Mouse (Mus musculus) left cerebral cortex, postnatal 14 days (tissue): Measurements from ENCODE around the gene Hspb8. TPM values are rescaled to one million over a fixed set of nuclear protein-coding genes. Genes with fewer than 3 reads are reported as not detected.
"Not testable (repeated sequence)": the region's sequence is repeated elsewhere in the genome, so short reads cannot be mapped to it uniquely, and the experiment has no call there.

Experiments
- DNase-seq, 2 experiments: peaks; one replicate each; pipeline ENCODE4 v3.0.0; 2021 to 2022; ENCODE audit warnings: low spot score in 2 of 2, mixed read lengths in 1 of 2
- intact Hi-C: fragments of 180-260 bp; cut with DNase I; formaldehyde crosslinking; loops from one replicate; pipeline ENCODE4 v1.15.1; 2025
- total RNA-seq, 2 experiments: library from RNA; stranded (reverse); gene quantifications; 2 replicates each; pipeline ENCODE4 v1.2.3; 2021

Hspb8 gene
- total RNA-seq, 2 experiments from 2014 or later: 6.1 to 7.2 TPM

DNA sequence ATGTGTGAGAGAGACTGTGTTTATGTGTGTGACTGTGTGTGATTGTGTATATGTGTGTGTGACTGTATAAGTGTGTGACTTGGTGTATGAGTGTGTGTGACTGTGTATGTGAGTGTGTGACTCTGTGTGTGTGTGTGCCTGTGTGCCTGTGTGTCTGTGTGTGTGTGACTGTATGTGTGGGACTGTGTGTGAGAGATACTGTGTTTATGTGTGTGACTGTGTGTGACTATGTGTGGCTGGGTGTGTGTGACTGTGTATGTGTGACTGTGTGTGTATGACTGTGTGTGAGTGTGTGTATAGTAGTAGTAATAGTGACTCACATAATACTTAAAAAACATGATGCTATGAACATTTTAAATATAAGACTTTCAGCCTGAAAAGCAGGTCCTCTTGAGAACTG, 13.5 kb upstream of the Hspb8 start:
- intact Hi-C loops: no loop called here
- no peak for DNase-seq

DNA sequence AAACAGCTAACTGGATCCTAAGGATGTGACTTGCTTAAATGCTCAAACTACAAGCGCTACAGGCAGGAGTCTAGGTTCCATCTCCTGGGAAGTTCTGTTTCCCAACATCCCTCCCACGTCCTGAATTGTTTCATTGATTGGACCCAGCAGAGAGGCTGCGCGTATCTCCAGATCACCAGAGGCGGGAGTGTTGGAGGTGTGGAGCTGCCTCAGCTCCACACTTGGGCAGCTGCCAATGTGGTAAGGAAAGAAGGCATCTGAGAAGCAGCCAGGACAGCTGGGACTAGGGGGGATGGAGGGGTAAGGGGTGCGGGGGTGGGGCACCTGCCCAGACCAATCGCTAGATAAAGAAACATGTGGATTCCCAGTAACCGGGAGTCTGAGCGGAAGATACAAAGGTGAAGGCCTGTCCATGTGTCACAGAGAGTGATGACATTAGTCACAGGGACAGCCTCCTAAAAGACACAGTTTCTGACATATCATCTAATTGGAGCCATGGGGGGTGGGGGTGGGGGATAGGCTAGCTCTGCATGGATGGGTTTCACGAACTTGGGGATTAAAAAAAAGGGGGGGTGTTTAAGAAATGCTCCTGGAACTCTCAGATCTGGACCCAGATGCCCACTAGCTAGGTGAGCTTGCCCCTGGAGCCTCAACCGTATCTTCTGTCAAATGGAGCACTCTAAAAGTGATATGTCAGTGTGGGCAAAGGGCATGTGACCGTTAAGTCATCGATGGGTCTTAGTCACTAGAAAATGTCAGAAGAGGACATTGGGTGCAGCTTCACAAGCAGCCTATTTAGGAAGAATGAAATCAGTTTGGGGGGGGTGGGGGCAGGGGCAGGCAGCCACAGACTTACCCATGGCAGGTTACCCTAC, 12.5 kb upstream of the Hspb8 start:
- DNase-seq: peak in 1 of 2 experiments; percentile 47
- intact Hi-C loops: no loop called here

DNA sequence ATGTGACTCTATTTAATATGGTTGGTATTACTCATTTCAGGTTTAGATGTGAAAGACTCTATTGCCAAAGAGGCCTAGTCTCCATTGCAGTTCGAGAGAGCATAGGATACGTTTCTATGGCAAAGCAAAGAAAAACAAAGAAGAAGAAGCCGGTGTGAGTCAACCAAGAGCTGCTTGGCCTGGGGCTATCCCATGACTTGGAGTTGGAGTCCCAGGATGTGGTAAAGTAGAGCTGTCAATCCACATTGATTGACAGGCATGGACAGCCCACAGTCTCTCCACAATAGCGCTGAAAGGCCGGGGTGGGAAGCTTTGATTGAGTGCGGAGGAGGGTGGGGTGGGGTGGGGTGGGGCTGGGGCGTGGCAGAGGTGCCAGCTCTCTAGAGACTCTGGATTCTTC, 10.2 kb upstream of the Hspb8 start:
- intact Hi-C loops: no loop called here
- DNase-seq: no peak

DNA sequence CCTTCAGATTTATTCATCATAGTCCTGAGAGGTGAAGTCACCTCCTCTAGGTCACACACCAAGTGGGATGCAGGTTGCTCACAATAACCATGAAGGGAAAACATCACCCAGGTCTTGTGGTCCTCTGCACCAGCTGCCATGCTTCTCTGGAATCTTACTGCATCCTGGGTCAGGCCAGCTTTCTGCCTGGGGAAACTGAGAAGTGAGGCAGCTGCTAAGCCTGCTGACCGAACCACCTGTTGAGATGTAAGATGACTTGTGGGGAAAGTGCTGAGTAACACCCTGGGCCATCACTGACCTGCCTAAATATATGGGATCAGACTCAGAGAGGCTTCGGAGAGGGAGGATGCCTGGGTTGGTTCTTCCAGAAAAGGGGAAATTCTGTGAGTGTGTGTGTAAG, 4.0 kb upstream of the Hspb8 start:
- DNase-seq: no peak
- intact Hi-C loops: no loop called here

DNA sequence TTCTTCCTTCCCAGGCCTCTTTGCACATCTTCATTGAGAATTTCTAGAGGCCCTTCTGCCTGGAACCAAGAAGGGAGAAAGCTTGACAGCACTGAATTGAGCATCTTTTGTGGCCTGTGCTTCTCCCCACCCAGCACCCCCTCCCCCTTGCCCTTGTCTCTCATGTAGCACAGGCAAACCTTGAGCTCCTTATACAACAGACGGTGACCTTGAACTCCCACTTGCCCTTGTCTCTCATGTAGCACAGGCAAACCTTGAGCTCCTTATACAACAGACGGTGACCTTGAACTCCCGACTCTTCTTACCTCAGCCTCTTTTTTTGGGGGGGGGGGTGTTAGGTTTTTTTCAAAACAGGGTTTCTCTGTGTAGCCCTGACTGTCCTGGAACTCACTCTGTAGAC, 3.0 kb upstream of the Hspb8 start:
- DNase-seq, intact Hi-C loops: not testable (repeated sequence)

DNA sequence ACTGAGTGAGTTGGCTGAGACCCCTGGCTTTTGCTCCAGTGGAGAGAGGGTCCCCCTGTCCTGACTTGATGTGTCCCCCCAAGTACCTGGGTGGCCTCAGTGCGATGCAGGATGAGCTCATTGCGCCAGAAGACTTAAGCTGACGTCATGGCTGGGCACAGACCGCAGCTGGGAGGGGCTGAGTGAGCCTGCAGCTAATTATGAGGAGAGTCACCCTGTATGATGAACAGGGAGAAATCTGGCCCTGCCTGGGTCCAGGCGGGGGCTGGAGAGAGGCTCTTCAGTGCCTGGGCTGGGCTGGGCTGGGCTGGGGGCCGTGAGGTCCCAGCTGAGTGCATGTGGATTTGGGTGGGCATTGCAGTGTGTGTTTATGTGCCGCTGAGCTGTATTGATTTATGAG, 2.6 kb upstream of the Hspb8 start:
- DNase-seq: no peak
- intact Hi-C loops: no loop called here

DNA sequence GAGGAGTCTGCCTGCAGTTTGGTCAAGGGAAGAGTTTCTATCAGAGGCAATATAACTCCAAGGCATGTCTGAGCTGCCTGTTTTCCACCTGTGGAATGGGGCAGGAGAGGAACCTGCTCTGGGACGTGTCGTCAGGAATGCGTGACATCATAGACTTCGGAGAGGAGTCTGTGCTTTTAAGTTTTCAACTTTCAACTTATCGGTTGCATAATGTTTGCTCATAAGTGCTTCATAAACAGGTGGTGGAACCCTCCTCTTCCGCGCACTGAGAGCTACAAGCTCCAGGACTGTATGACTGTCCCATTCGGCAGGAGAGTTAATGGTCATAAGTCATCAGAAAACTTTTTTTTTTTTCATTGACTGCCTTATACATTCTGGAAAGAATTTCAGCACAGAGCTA, 1.1 kb upstream of the Hspb8 start:
- intact Hi-C loops: no loop called here
- no peak for DNase-seq

DNA sequence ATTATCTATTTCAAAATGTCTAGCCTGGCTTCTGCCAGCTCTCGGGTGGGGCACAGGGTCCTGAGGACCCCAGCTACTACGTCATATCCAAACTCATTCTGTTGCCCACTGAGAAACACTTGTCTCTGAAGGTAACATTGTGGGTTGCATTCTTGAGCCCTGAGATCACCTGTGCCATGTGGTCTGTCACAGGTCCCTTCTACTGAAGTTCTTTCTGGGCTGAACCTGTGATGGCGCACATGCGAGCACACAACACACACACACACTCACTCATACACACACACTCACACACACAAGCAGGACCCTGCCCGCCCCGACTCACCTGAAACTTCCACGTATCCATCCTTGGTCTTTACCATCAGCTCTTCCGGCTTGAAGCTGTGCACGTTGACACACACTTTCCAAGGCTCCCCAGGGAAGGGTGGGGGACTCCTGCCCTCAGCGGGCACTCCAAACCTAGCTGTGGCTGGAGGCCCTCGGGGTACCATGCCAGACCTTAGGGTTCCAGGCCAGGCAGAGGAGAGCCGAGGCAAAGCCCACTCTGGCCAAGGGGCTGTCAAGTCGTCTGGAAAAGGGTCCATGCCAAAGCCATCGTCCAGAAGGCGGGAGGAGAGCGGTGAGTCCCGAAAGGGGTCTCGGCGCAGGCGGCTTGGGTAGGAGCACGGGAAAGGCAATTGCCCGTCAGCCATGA, 728 bp downstream of the Hspb8 start:
- no peak for DNase-seq
- intact Hi-C loops: no loop called here

DNA sequence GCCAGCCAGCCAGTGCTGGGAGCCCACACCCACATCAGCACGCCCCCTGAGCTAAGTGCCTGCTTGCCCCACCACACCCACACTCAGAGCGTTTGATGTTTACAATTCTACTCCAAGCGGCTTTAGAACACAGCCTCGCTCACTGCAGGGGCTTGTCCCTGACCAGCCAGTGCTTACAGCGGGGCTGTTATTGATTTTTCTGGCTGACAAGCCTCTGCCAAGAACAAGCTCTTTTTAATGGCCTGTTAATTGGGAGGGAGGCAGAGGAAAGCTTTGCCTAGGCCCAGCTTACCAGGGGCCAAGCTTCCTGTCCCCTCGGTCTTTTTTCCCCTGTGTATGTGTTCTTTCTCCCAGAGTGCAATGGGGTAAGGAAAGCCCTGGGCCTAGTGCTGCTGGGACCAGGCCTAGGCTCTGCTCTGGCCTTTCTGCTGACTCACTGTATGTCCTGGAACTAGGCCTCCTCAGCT, 1.9 kb downstream of the Hspb8 start:
- no peak for DNase-seq
- intact Hi-C loops: no loop called here

DNA sequence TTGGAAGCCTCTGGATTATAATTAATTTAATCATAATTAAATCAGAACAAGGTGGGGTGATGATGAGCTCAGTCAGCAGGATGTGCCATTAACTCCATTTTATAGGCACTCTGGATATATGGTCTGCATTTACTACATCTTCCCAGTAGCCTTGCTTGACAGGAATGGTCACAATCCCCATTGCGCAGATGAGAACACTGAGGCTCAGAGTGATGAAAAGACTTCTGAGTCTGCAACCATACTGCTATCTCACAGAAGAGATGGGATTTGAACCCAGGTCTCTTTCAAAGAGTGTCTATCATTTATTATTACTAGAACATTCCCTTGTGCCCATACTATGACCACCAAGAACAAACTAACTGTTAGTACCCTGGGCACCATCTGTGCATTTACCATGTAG, 2.5 kb downstream of the Hspb8 start:
- intact Hi-C loops: no loop called here
- no peak for DNase-seq

DNA sequence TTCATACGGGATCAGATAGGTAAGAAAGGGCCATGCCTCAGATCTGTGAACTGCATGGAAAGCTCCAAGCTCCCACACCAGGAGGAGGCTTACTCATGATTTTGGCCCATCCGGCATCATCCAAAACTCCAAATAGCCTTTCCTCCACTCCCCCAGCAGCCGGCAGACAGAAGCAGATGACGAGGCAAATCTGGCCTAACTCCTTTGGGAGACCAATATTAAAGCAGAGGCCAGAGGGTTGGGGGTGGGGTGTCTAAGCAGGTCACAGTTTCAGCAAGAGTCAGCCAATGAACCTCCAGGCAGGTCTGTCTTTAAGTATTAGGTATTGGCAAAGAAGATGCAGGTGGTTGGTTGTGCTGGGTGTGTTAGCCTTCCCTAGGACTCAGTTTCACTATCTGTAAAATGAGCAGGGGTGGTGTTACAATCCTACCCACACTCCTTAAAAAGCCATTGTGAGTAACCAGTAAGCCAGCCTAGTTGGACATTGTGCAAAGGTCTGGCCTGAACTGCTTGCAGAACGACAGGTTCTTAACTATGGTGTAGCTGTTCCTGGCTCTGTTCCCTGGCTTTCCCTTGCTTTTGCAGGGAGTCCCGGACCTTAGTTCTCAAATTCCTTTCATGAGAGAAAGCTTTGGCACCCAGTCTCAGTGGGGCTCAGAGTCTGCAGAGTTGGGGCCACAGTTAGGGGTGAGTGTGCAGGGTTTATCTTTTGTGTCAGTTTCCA, 3.2 kb downstream of the Hspb8 start:
- intact Hi-C loops: no loop called here
- DNase-seq: no peak

DNA sequence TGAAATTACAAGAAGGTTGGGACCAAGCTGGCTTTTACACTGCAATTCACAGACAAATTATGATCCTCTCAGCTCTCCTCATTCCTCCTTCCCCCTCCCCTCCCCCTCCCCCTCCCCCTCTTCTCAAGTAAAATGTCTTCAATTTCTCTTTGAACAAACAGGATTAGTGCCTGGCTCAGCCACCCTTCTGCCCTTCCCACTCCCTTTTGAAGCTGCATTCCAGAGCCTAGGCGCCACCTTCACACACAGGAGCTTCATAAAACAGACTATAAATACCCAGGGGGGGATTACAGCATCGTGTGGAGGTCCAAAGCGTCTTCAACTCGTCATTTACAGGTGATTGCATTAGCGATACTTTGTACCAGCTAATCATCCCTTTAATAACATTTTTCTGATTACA, 6.5 kb downstream of the Hspb8 start:
- intact Hi-C loops: no loop called here

DNA sequence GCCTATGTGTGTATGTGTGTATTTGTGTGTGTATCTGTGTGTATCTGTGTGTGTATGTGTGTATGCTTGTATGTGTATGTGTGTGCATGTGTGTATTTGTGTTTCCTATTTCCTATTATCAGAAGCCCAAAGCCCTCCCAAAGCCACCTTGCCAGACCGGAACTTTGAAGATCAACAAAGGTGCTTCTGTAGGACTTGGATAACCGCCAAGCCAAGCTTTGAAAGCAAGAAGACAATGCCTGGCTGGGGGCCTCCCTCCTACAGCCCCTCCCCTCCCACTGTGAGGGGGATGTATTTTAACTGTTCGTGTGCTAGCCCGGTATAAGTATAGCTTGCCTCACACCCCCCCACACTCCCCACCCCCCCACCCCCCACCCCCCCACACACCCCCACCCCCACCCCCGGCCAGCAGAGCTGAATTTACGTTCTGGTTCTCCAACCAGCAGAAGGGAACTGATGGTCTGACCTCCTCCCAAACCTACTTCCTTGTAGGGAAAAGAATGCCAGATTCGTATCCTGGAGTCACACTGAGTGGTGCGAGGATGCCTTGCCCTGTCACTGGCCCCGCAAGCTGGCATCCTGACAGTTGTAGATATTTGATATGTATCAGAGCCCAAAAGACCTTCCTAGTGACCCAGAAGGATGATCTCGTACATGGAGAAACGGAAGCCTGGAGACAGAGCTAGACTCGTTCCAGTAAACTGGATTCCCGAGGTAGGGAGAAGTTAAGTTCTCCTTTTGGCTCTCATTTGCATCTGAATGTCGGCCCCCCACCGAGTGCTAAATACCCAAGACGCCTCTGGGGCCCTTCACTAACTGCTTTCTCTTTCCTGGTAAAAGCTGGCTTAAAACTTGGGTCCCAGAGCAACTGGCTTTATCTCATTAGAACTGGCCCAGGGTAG, 12.7 kb downstream of the Hspb8 start:
- no peak for DNase-seq
- intact Hi-C loops: no loop called here

More for the DNA sequence above, 6.5 kb downstream of the Hspb8 start:
- DNase-seq: no peak

DNA sequence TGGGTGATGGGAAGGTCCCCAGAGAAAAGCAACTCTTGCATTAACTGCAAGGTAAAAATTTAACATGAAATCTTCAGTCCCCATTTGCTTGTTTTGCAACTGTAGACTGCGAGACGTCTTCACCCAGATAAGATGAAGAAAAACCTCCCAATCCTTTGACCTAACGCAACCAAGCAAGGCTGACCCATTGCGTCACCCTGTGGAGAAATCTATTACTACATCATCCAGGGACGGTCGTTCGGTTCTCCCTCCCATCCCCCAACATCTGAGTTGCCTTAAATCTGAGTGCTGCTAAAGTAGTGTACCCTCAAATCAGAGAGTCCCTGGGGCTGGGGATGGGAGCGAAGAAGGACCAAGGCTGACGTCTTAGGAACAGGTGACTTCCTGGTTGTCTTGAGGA, 13.7 kb downstream of the Hspb8 start:
- no peak for DNase-seq
- intact Hi-C loops: no loop called here

DNA sequence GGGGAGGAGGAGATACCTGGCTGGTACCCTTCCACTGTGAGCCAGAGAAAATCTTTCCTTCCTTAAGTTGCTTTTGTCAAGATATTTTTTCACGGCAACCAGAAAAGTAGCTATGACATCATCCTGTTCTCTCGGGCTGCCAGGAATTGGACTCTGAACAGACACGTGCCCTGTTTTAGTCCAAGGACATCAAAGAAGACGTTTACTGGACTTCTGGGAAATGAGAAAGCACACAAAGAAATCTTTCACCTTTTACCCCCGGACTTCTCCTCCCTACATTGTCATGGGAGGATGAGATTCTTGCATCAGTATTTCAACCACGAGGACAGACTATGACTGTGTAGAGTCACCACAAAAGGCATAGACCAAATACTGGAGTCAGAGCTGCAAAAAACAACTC, 14.7 kb downstream of the Hspb8 start:
- intact Hi-C loops: no loop called here
- DNase-seq: no peak

DNA sequence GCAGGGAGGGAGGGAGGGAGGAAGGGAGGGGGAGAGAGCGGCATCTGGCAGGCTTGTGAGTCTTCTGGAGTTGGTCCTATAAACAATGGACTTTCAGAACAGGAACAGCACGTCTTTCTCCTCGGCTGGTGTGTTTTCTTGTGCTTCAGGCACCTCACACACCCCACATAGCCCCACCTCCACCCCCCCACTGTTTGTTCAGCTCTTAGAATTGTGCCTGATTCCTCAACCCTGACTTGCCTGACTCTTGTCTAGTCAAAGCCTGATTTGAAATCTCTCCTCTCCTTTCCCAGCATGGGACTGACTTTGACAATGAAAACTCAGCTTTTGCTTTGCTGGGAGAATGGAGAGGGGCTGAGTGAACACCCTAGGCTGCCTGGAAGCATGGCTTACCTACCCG, 15.3 kb downstream of the Hspb8 start:
- DNase-seq: no peak
- intact Hi-C loops: no loop called here

DNA sequence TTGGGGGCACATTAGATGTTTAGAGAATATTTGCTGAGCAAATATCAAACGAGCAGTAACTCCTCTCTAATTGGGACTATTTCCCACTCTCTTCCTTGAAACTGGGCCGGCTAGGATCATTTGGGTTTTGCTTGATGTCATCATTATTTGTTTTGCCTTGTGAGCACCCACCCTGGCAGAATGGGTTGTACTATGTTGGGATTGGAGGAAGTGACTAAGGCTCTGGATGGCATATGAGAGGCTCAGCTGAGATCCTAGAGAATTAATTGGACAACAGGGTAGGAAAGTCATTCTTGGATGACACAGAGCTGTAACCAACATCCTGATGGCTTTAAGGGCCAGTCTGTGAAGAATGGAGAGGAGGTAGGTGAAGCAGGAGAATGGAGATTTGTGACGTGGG, 16.2 kb downstream of the Hspb8 start:
- intact Hi-C loops: no loop called here
- DNase-seq: no peak

DNA sequence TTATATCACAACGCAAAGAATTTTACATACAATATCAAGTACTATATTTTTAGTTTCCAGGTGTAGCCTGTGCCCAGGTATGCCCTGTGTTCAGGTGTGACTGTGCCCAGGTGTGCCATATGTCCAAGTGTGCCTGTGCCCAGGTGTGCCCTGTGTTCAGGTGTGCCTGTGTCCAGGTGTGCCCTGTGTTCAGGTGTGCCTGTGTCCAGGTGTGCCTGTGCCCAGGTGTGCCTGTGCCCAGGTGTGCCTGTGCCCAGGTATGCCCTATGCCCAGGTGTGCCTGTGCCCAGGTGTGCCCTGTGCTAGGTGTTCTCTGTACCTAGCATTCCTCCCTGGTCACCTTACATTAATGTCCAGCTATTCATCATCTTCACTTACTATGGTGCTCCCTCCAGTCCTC, 16.7 kb downstream of the Hspb8 start:
- no peak for DNase-seq

DNA sequence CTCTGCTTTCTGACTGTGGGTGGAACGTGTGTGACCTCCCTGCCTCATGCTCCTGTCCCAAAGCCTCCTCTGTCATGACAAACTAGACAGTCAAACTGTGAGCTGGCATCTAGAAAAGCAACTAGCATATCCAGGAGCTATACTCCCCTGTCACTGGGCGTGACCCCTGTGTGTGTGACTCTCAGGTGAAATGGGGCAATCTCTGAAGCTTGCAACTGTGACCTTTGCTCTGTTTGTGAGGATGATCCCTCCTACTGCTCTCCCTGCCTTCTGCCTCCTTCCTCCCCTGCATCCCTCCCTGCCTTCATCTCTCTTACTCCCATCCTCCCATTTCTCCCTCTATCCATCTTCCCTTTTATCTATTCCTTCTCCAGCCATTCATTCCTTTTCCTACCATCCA, 18.6 kb downstream of the Hspb8 start:
- intact Hi-C loops: no loop called here
- no peak for DNase-seq

More for the DNA sequence above, 16.7 kb downstream of the Hspb8 start:
- intact Hi-C loops: no loop called here
